Mouse (Mus musculus): ENCODE data around the gene Olfr484.
"Not testable (repeated sequence)": the region's sequence is repeated elsewhere in the genome, so short reads cannot be mapped to it uniquely, and the experiment has no call there.

Gene Olfr484

GRCm38 (mm10) chr7:108127349-108127748, at the start of gene Olfr484:
Gene Olfr484, minus strand, starts transcription at chr7:108127449.
- no peak for DNase-seq

- DNase-seq, result not testable (repeated sequence)
These were observed 45.4 kb upstream of the Olfr484 start, which contains the start of gene Olfr486 for GRCm38 (mm10) chr7:108172642-108173041. Gene Olfr486, minus strand, starts transcription at chr7:108172742.

- no peak for DNase-seq
These were observed 32.5 kb upstream of the Olfr484 start, which contains the start of gene Olfr485 for GRCm38 (mm10) chr7:108159771-108160170. Gene Olfr485, minus strand, starts transcription at chr7:108159871.

- DNase-seq, result no peak
These were observed 5.8 kb downstream of the Olfr484 start for GRCm38 (mm10) chr7:108121416-108121815.

GRCm38 (mm10) chr7:108120681-108121080, 6.6 kb downstream of the Olfr484 start:
- no peak for DNase-seq

GRCm38 (mm10) chr7:108100549-108100948, 26.7 kb downstream of the Olfr484 start, which contains the start of gene Olfr483:
Gene Olfr483, plus strand, starts transcription at chr7:108100849.
- DNase-seq, result no peak

- no peak for DNase-seq
These were observed 29.8 kb downstream of the Olfr484 start, which contains the start of gene Olfr482 for GRCm38 (mm10) chr7:108097486-108097885. Gene Olfr482, minus strand, starts transcription at chr7:108097586.

- DNase-seq, result no peak
These were observed 47.7 kb downstream of the Olfr484 start, which contains the start of gene Olfr481 for GRCm38 (mm10) chr7:108079555-108079954. Gene Olfr481, plus strand, starts transcription at chr7:108079855.

Measured in layer of hippocampus, adult 9-11 months (tissue).